Mouse (Mus musculus): ENCODE measurements around the gene Grin2b.

Gene Grin2b

GRCm38 (mm10) chr6:136100241-136100640 lies 73.1 kb downstream of the Grin2b start:
- in situ Hi-C loops (cut with MboI, MseI) = no loop called here

GRCm38 (mm10) chr6:136096269-136096668 lies 77.0 kb downstream of the Grin2b start:
- in situ Hi-C loops (cut with MboI, MseI) = no loop called here

- in situ Hi-C loops (cut with MboI, MseI) = no loop called here
Measured at GRCm38 (mm10) chr6:136079991-136080734, 93.1 kb downstream of the Grin2b start.

- in situ Hi-C loops (cut with MboI, MseI) = no loop called here
Measured at GRCm38 (mm10) chr6:136072326-136073054, 100.8 kb downstream of the Grin2b start.

GRCm38 (mm10) chr6:136070101-136070500 lies 103.2 kb downstream of the Grin2b start:
- in situ Hi-C loops (cut with MboI, MseI) = no loop called here

- in situ Hi-C loops (cut with MboI, MseI) = no loop called here
Measured at GRCm38 (mm10) chr6:136053346-136053745, 120.0 kb downstream of the Grin2b start.

- in situ Hi-C loops (cut with MboI, MseI) = no loop called here
Measured at GRCm38 (mm10) chr6:136050346-136050745, 123.0 kb downstream of the Grin2b start.

- in situ Hi-C loops (cut with MboI, MseI) = no loop called here
Measured at GRCm38 (mm10) chr6:136048084-136048483, 125.2 kb downstream of the Grin2b start.

GRCm38 (mm10) chr6:136046091-136046490 lies 127.2 kb downstream of the Grin2b start:
- in situ Hi-C loops (cut with MboI, MseI) = no loop called here

- in situ Hi-C loops (cut with MboI, MseI) = no loop called here
Measured at GRCm38 (mm10) chr6:136044461-136044860, 128.8 kb downstream of the Grin2b start.

- in situ Hi-C loops (cut with MboI, MseI) = no loop called here
Measured at GRCm38 (mm10) chr6:136042375-136042774, 130.9 kb downstream of the Grin2b start.

- in situ Hi-C loops (cut with MboI, MseI) = no loop called here
Measured at GRCm38 (mm10) chr6:136041821-136042220, 131.5 kb downstream of the Grin2b start.

GRCm38 (mm10) chr6:136040931-136041330 lies 132.4 kb downstream of the Grin2b start:
- in situ Hi-C loops (cut with MboI, MseI) = no loop called here

- in situ Hi-C loops (cut with MboI, MseI) = no loop called here
Measured at GRCm38 (mm10) chr6:136029235-136029939, 143.9 kb downstream of the Grin2b start.

- in situ Hi-C loops (cut with MboI, MseI) = no loop called here
Measured at GRCm38 (mm10) chr6:136026936-136027335, 146.4 kb downstream of the Grin2b start.

- in situ Hi-C loops (cut with MboI, MseI) = no loop called here
Measured at GRCm38 (mm10) chr6:136025801-136026200, 147.5 kb downstream of the Grin2b start.

- in situ Hi-C loops (cut with MboI, MseI) = no loop called here
Measured at GRCm38 (mm10) chr6:136020460-136020859, 152.9 kb downstream of the Grin2b start.

GRCm38 (mm10) chr6:136018962-136019361 lies 154.3 kb downstream of the Grin2b start:
- in situ Hi-C loops (cut with MboI, MseI) = no loop called here

GRCm38 (mm10) chr6:136013556-136014380 lies 159.5 kb downstream of the Grin2b start:
- in situ Hi-C loops (cut with MboI, MseI) = no loop called here

GRCm38 (mm10) chr6:136011533-136011932 lies 161.8 kb downstream of the Grin2b start:
- in situ Hi-C loops (cut with MboI, MseI) = no loop called here

- in situ Hi-C loops (cut with MboI, MseI) = no loop called here
Measured at GRCm38 (mm10) chr6:136011038-136011311, 162.3 kb downstream of the Grin2b start.

Data from T-helper 1 cell (primary cell).